Mouse (Mus musculus): ENCODE data around the gene Fgfr2. TPM values are rescaled to one million over a fixed set of nuclear protein-coding genes. Genes with fewer than 3 reads are reported as not detected.

Fgfr2 gene
- polyA plus RNA-seq, 2 experiments from 2014 or later = not detected

DNA sequence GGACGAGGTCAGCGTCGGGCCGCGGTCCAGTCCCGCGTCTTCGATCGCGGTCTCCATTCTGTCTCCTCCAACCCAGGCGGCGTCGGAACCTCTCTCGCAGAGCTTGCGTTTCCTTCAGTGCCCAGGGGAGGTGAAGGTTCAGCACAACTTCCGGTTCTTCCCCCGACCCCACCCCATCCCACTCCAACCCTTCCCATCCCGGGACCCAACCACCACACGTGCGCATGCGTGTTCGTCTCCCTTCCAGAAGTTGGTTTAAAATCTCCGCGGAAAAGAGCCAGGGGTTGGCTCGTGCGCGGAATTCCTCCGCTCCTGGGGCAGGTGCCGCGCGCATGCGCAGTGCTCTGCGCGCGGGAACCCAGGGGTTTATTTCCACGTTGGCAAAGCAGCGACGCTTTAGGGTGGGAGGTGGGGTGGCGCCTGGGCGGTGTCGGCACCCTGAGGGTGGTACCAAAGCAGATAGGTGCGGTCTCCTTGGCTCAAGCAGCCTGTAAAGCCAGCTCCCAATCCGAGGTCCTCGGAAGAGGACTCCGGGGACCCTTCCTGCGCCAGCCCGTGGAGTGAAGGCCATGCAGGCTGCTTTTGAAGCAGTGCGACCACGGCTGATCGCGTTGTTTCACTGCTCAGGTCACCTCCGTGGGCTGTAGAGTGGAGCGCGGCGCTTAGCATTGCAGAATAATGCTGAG, 1760.4 kb downstream of the Fgfr2 start, which contains the start of gene 2310057M21Rik:
Gene 2310057M21Rik (minus strand): TSS at position 145 of the 686 bp plus-strand sequence.
- ATAC-seq = peak; percentile 92

DNA sequence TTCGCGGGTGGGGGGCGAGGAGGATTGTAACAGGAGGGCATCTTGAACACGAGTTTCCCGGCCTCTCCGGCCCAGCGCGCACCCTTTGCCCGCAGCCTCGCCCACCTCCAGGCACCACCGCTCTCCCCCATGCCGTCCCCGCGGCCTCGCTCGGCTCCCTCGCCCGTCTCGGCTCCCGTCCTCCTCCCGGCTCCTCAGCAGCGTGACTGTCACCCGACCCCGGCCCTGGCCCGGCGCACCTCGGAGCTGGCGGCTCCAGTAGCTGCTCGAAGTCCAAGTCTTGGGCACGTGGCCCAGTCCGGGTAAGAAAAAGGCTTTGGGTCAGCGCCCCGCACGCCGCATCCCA, 1760.9 kb downstream of the Fgfr2 start:
- peak; percentile 44 for ATAC-seq

DNA sequence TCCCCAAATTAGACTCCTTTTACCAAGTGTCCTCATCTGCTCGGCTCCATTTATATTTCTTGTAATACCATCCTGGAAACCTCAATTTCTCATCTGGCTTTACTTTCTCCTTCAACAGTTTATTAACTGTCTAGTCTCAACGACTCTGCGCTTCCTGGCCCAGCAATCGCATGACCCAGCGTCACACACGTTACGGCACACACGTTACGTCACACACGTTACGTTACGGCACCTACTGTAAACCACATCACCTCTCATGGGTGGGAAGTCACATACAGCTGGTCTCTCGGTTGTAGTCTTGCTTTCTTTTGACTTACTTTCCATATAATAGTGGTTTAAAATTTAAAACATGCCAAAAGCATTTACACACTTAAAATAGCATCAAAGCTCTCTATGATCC, 1767.0 kb downstream of the Fgfr2 start:
- no peak for ATAC-seq

DNA sequence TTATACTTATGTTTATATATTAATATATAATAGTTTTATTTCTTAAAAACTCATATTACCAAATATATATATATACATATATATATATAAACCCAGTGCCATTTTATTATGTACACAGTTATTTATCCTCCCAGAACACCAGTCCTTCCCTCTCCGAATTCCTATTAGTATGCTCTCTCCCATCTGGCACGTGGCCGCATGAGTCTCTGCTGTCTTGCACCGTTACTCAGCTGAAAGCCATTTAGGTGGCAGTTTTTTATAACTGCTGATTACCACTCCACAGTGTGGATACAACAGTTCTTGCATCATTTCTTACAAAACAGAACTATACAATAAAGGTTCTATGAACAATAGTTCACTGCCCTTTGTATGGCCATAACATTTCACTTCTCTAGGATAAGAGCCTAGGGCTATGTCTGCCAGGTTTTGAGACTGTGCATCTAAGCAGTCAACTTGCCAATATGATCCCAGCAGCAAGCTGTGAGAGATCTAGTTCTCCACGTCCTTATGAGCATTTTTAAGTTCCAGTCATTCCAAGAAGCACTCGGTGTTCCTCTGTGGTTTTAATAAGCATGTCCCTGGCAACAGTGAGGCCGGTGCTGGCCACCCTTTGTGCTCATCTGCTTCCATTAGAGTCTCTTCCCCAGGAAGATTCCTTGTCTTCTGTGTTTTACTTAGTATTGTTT, 1777.2 kb downstream of the Fgfr2 start:
- no peak for ATAC-seq

DNA sequence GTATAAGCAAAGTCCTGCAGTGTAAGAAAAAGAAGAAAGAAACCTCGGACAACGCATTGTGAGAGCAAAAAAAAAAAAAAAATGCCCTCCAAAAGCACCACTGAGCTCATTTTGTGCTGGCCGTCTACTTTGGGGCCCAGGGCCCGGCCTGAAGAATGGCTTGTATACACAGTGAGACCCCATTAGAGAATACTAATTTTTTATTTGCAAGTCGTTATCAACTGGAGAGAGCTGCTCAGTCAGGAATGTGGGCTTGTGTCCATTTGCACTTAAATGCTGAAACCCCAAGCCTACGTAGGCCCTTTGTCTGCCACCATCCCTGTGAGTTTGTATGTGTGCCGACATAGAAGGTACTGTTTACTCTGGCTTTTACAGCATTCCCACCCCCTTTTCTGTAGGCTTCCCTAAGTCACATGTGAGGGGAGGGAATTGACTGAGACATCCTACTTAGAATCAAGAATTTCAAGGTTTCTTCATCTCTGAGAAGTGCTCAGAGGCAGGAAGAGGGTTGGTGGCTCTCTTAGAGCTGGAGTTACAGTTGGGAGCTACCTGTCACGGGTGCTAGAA, 1785.6 kb downstream of the Fgfr2 start:
- no peak for ATAC-seq

DNA sequence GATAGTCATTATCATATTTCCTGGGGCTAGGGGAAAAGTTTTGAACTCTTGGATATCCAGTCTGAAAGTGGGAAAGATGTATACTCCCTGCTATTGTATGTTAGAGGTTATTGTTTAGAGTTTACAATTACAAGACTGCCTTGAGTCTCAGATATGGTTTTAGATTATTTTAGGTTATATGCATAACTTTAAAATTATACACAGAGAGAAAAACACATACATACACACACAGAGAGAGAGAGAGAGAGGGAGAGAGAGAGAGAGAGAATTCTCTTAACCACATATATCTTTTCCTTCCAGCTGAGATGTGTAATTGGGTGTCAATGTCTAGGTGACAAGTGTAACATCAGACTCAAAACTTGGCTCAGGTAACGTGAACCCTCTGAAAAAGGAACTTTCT, 1789.6 kb downstream of the Fgfr2 start, which contains the start of gene Fam24a:
Gene Fam24a (plus strand): TSS at position 301 of the 400 bp plus-strand sequence.
- no peak for ATAC-seq

DNA sequence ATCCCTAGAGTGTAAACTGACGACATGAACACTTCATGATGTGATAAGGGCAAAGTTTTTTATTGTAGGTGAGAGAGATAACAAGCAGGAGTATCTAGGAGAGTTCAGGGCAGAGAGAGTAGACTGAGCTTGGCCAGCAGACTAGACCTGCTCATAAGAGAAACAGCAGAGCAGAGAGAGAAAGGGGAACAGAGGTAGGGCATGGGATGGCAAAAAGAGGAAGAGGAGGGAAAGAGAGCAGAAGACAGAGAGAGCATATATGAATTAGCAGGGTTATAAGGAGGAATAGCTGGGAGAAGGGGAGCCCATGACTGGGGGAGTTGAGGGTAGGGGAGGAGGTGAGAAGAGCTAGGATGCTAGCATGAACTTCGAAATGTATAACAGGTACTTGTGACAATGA, 1791.5 kb downstream of the Fgfr2 start:
- ATAC-seq = no peak

DNA sequence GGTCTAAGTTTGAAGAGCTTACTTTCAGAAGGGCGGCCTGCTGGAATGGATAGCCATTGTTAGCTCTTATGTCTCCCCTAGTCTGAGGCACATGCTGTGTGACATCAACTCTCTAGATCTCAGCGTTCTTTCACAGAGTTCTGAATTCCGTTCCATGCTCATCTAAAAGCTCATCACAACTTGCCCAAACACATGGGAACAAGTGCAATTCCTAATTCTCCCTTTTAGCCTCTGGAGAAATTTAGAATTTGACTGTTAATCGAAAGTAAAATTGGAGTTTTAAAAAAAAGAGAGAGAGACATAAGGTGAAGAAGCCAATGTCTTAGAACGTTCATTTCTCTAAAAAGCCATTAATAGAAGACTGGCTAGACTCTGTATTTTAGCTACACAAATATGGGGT, 1793.7 kb downstream of the Fgfr2 start, which contains the start of gene Fam24b:
Gene Fam24b (minus strand): TSS at position 101 of the 400 bp plus-strand sequence.
- ATAC-seq = no peak

DNA sequence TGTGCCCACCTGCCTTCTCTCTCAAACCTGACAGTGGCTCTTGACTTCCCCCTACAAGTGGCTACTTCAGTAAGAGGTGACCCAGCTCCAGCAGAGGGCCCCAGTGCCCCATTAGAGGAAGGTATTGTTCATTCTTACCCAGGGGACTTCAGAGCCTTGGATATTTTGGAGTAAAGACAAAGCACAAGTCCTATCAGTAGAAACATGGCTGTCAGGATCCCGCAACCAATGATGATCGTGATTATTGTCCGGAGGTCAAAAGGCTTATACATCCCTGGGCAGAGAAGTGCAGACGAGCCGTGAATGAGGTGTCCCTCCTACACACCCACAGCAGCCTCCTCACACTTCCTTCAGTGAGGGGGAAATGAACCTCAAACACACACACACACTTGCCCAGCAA, 1796.1 kb downstream of the Fgfr2 start:
- ATAC-seq = no peak

DNA sequence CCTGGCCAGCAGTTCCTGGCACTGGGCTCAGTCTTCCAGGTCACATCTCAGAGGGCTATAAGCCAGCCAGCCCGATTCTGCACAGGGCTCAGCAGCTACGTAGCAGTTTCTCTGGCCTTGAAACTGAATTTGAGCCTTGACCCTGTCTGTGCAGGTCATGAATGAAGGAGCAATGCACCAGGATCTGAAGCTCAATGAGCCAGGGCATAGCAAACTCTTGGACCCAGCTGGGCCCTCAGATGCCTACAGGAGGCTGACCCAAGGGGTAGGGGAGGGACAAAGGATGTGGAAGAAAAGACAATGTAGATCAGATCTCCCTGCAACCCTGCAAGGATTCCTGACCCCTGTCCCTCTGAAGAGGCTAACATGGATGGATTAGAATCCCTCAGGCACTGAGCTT, 1801.0 kb downstream of the Fgfr2 start, which contains the start of gene Cuzd1:
Gene Cuzd1 (minus strand): TSS at position 101 of the 400 bp plus-strand sequence.
- ATAC-seq = no peak

DNA sequence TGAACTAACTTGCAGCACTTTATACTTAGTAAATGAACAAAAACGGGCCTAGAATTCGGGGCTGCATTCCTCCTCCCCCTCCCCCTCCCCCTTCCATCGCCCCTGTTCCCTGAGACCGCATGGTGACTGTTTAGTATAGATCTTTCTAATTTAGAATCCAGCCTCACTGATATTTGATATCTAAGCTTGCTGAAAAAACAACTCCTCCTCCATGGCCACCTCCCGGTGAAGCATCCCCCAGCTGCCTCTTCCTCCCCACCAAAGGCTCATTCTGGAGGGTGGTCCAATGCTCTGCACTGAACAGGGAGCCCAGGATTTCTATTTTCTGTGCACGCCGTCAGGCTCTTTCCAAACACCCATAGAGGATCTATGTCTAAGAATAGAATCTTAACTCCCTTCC, 1804.8 kb downstream of the Fgfr2 start:
- no peak for ATAC-seq

DNA sequence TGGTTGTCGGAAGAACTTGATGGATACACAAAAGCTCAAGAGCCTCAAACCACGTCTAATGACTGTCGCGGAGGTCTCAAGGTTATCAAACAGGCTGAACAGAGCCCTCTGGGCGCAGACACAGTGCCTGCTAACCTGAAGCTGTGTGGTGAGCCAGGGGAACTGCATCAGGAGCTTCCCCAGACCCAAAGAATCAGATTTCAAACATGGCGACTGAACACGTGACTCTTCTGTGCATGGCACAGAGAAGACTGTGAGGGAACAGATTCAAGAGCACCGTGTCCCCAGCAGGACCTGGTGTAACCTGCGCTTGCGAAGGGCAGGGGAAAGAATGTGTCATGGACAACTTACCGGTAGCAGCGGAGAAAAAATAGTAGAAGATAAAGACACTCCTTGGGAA, 1805.6 kb downstream of the Fgfr2 start:
- no peak for ATAC-seq

DNA sequence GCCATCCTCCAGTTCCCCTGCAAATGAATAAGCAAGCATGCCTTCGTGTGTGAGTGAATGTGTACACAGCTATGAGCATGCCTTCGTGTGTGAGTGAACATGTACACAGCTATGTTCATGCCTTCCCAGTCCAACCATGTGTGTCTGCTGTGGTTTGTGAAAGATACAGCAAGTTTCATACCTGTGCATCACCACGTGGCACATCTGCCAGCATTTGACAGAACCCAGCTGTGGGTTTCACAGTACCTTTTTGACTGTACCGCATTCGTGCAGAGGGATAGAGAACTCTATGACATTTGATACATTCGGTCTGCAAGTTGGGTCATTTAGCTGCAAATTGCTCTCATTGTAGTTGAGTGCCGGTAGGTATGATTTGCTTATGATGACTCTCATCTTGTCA, 1808.7 kb downstream of the Fgfr2 start:
- ATAC-seq = no peak

DNA sequence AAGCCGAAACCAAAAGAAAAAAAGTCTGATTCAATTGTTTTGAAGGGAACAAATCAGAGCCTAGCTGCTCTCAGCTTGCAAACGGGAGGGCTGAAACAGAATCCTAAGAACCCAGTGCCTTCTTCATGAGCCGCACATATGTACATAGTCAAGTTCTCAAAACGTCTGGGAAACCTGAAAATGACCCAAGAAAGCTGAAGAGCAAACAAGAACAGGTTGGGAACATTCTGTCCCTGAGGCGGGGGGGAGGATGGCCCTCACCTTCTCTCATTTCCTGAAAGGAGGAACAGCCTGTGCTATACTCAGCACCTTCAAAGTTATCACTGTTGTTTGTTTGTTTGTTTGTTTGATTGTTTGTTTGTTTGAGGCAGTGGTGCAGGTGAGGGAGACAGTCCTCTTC, 1816.4 kb downstream of the Fgfr2 start:
- ATAC-seq = no peak

DNA sequence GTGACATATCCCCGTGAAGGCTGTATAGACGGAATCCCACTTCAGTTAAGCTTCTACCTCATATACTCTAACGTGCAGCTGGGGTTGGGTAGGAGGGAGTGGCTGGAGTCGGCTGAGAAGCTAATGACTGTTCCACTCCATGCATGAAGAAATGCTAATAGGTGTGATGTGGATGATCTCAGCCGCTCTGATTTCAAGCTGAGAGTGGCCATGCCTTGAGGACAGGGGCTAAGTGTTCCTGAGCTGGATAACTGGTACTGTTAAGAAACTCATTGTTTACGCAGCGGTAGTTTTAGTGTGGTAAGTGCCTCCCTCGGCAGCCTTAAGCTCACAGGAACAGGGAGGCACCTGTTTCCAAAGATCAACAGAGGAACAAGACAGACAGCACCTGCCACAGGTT, 1819.8 kb downstream of the Fgfr2 start:
- no peak for ATAC-seq

DNA sequence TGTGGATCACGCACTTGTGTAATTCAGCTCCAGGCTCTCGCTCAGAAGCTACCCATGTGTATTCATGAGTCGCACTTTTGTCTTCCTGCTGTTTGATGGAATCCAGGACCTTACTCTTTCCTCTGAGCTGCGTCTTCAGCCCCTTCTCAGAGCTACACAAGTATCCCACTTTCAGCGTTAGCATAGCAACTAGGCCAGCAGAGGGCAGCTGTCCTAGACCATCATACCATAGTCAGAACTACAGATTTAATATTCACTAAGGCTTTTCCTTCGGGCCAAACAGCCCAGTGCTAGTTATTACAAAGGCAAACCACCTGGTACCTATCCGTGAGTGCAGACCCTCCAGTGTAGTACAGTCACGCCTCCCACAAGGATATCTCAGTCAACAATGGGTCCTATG, 1826.0 kb downstream of the Fgfr2 start:
- ATAC-seq = no peak

DNA sequence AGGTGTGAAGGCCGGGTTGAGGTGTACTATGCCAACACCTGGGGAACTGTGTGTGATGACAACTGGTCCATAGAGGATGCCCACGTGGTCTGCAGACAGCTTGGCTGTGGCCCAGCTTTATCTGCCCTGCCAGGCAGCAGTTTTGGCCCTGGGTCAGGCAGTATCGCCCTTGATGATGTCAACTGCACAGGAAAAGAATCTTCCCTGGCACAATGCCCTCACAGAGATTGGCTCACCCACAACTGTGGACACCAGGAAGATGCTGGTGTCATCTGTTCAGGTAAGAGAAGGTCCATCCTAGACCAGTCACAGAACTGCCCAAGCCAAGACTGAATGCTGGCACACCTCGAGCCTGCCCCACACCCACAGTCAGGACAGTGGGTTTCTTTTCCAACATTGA, 1857.3 kb downstream of the Fgfr2 start:
- ATAC-seq = no peak

DNA sequence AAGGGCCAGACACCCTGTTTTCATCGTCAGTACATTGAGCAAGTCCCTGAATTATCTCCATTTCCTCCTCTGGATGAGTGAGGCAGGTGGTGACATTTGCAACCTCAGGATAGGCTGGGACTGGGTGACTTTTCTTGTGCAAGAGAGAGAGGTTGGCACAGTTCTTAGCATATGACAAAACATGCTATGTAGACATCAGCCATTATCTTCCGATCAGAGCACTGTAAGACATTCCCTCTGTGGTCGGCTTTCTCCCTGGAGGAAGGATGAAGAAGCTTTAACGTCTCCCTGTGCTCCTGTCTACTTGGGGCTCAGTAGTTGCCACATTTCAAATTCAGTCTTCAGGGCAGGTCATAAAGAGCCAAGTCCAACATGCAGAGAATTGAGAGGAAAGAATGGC, 1858.9 kb downstream of the Fgfr2 start:
- no peak for ATAC-seq

DNA sequence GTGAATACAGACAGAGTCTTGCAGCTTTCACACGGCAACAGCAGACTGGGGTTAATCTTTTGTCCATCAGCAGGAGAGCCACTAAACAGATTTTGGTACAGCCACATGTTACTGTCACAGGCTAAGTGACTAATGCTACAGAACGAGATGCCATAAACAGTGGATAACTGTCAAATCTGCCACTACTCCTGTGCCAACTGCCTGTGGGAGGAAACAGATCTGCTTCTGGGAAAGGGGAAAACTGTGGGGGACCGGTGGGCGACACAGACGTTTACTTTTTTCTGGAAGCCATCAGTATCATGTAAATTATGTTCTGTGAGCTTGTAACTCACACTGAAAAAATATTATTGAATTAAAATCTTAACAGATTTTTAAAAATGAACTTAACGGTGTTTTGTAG, 1862.2 kb downstream of the Fgfr2 start:
- no peak for ATAC-seq

DNA sequence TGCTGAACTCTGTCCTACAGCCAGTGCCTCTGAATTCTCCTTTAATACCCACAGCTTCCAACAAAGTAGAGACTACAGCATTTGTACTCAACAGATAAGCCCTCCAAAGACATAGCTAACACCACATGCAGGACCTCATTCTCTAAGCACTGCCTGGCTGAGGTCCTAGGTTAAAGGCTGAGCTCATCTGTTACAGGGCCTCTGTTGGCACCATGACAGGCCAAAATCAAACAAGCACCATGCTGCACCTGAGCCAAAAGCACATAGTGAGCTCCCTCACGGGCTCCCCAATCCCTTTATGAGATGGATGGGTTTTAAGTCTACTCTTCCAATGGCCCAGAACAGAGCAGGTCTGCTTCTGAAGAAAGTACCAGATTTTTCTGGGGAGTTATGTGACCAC, 1865.8 kb downstream of the Fgfr2 start:
- ATAC-seq = no peak

DNA sequence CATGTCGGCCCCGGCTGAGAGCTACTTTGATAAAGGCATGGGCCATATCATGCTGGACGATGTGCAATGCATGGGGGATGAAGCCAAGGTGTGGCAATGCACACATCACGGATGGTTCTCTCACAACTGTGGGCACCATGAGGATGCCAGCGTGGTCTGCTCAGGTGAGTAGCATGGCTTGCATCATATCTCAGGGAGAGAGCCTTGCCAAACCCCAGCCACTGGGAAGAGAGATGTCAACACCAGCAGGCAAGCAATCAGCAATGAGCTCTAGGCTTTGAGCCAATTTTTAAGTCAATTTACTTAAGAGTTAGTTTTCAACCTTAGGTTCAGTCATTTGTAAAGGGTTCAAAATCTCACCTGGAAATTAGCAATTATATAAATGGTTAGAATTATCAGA, 1866.3 kb downstream of the Fgfr2 start:
- no peak for ATAC-seq

DNA sequence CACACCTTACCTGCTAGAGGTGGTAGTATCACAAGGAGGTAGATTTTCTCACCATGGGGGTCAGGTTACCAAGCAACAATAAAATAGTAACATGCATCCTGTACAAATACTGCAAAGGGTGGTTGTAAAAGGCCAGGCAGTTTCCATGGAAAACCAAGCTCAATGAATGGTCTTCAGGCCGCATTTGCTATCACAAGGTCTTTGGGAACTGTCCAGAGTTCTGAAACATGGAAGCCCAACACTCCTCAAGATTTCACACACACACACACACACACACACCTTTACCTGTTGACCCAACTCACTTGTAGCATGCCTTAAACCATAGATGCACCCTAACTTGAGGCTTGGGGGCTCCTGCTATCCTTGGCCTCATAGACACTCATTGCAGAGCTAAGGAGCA, 1878.2 kb downstream of the Fgfr2 start:
- no peak for ATAC-seq

DNA sequence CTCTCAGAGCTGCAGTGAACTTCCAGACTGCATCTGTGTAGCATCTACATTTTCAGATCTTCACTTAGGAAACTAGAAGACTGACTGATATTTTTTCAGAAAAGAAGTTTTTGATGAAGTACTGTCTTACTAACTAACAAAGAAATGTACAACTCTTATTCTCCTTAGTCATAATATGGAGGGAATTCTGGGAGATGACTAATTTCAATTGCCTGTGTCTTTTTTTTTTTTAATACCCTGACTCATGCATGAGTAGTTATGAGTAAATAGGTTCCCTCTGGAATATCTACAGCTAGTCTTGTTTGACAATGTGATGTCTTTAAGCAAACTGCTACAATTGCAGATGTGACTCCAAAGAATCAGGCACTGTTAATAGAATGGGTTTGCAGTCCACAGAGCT, 1887.1 kb downstream of the Fgfr2 start:
- no peak for ATAC-seq

DNA sequence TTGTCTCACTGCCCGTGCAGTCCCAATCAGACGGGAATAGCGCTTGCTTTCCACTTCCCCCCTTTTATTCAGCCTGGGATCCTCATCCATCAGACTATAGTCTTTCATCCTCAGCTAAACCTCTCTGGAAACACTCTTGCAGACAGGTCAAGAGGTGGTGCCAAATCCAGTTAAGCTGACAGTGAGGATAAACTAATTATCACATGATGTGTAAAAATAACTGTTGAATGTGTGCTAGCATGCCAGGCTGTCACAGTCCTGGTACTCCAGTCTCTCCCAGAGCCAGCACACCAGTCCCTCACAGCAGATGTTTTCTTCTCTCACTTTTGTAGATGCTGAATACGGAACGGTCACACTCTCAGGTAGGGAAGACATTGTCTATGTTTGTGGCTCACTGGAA, 1900.1 kb downstream of the Fgfr2 start:
- ATAC-seq = no peak

All from CD4-positive, CD25-positive, alpha-beta regulatory T cell, adult 4 months (primary cell).